Mouse (Mus musculus): Measurements from ENCODE around the gene Pdlim5.
"Not testable (repeated sequence)": the region's sequence is repeated elsewhere in the genome, so short reads cannot be mapped to it uniquely, and the experiment has no call there.

Gene Pdlim5

GRCm38 (mm10) chr3:142395520-142396193 is at the start of gene Pdlim5:
Gene Pdlim5, minus strand, starts transcription at chr3:142395696.
- DNase-seq (ENCODE audit: extremely low spot score): peak; percentile 98

DNA sequence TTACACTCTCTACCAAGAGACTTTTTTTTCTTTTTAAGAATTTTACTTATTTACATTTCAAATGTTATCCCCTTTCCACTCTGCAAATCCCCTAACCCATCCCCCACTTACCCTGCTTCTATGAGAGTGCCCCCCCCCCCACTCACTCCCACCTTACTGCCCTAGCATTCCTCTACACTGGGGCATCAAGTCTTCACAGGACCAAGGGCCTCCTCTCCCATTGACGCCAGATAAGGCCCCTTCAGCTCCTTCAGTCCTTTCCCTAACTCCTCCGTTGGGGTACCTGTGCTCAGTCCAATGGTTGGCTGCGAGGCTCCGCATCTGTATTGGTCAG is 48.2 kb upstream of the Pdlim5 start:
- no peak for DNase-seq (ENCODE audit: extremely low spot score)

- DNase-seq (ENCODE audit: extremely low spot score): peak; percentile 77
These were observed 47.7 kb upstream of the Pdlim5 start for GRCm38 (mm10) chr3:142443006-142443709.

DNA sequence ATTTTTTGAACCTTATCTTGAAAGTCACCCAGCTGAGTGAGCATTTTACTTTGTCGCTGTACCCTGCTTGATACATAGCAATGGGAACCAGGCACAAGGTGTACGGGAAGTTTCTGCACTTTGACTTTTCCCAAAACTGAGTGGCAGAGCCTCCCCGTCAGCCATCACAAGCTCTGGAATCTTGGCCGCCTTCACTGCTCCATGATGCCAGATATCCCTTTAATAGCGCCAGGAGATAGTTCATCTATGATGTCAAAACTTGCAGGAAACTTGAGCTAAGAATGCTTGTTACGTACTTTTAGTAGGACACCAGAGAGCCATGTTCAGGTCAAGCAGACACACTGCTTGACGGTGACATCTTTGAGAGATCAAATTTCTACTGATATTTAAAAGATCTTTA is 46.7 kb upstream of the Pdlim5 start:
- no peak for DNase-seq (ENCODE audit: extremely low spot score)

DNA sequence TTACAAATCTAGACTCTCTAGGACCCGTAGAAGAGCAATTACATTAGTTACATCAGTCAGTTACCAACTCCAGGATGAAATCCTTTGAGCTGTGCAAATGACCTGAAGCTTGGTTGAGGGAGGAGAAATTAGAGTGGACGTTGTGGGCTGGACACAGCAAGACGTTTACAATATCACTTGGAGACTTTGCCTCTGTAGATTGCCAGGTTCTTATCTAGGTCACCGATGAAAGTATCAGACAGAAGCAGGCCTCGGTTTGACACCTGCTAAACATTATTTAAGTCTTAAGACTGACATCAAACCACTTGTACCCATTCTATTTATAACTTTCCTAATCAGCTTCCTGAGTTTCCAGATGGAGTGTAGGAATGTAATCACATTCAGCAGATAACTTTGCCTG is 45.6 kb upstream of the Pdlim5 start:
- DNase-seq (ENCODE audit: extremely low spot score): no peak

- DNase-seq (ENCODE audit: extremely low spot score): no peak
These were observed 44.7 kb upstream of the Pdlim5 start for GRCm38 (mm10) chr3:142440191-142440590.

DNA sequence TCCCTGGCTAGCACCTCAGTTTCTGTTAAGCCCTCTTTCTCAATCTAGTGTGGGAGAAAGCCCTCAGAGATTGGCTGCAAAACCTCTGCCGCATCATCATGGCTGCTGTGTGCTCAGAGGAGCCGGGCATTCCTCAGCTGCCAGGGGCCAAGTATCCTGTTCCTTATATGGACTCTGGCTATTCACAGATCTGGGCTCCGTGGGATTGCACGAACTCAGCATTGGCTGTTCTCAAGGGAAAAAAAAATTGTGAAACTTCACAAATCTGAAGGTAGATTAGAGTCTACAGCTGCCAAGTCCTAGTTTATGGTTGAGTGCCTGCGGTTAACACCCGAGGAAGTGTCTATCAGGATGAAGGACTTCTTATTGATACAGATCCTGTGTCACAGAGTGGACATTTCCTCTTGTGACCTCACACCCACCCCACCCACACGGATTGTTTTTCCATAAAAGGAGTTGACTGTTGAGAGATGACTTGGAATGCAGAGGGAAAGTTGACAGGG is 44.1 kb upstream of the Pdlim5 start:
- peak; percentile 43 for DNase-seq (ENCODE audit: extremely low spot score)

- not testable (repeated sequence) for DNase-seq (ENCODE audit: extremely low spot score)
These were observed 43.1 kb upstream of the Pdlim5 start for GRCm38 (mm10) chr3:142438630-142439029.

- DNase-seq (ENCODE audit: extremely low spot score): no peak
These were observed 41.3 kb upstream of the Pdlim5 start for GRCm38 (mm10) chr3:142436824-142437223.

DNA sequence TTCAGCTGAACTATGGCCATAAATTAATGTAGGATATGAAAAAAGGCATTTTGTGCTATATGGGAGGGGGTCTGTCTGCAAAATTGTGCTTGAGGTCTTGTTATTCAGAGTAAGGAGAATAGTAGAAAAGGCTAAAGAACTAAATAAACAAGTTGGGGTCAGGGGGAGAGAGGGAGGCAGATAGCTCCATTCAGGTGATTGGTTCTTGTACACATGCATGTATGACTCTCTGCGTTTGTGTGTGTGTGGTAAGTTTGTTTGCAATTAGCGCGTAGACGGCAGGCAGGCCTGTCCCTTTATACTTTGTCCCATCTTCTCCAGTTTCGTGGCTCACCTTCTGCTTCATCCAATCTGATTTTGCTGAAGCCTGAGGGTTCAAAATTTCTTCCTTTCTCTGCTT is 40.7 kb upstream of the Pdlim5 start:
- no peak for DNase-seq (ENCODE audit: extremely low spot score)

DNA sequence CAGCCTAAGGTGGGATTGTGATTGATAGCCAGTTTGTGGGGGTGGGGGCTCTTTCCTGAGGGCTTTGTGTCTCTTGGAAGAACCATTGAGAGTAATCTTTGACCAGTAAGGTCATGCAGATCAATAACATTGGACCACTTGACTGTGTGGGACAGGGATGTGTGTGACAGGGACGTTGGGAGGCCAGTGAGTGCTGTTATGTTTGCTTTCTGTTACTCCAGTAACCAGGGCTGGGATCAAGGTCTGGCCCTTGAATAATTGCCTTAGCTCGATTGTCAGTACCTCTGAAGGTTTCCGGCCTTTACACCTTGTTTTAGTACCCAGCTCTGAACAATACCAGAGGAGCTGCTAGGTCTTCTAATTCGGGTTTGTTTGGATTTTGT is 39.3 kb upstream of the Pdlim5 start:
- DNase-seq (ENCODE audit: extremely low spot score): no peak

DNA sequence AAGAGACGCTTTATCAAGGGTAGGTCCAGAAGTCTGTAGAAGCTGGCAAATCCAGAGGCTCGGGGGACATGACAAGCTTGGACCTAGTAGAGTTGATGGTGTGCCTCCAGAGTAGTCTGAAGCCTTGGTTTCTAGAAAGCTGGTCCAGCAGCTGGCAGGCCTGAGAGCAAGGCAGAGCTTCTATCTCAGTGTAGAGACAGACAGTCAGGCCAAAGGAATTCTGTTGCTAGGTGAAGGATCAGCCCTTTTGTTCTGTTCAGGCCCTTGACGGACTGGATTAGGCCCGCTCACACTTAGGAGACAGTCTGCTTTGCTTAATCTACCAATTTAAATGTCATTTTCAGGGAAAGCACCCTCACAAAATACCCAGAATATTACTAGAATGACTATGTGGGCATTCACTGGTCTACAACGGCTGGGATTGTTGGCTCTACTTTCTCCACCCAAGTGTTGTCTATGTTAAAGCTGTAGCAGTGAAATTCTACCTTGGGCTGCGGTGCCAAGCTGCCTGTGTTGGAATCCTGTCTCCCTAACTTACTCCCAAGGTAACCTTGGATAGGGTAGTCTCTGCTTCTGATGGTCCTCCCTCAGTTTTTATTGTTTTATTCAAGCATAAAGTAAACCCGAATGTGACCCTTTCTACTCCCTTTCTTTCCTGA is 38.8 kb upstream of the Pdlim5 start:
- peak; percentile 46 for DNase-seq (ENCODE audit: extremely low spot score)

DNA sequence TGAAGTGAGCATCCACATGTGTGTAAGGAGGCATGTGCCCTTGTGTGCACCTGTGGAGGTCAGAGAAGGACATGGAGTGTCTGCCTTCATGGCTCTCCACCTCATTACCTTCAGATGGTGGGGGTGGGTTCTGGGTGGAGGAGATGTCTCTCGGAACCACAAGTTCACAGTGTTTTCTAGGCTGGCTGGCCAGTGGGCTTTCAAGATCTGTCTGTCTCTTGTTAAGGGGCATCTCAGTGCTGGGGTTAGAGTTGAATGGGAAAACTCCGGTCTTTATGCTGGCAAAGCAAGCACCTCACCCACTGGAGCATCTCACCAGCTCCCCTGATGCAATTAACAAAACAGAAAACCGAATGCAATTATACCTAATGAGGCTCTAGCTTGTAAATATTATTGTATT is 36.0 kb upstream of the Pdlim5 start:
- DNase-seq (ENCODE audit: extremely low spot score): no peak

DNA sequence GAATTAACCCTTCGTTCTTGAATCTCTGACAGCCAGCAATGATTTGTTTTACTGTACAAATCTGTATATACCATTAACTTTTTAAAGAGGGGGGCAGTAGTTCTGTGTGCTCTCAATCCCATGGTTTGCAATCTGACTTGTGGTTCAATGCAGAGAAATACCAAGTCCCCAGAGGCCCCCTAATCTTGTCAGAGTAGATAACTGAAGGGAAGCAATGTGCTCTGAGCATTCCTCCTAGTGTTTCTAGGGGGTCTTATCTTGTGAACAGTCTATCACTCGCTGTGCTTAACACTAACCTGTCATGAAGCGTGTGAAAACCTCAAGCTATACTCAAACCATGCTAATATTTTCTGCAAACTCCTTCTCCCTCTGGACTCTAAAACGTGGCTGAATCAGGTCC is 34.6 kb upstream of the Pdlim5 start:
- DNase-seq (ENCODE audit: extremely low spot score): no peak

DNA sequence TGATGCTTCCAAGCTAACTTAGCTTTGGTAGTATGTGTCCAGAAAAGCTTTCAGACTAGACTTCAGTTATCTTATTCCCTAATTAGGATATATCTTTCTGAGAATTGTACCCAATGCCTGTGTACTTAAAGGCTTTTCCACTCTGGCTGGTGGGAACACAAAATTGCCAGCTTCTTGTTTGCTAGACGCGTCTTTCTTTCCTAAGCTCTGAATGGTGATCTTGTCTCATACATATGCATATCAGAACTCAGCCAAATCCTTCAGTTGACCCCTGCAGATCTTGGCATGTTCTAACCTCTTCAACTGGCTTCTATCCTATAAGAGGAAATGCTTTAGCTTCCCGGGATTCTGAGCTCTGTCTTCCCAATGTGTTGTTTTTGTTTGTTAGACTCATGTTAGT is 31.3 kb upstream of the Pdlim5 start:
- no peak for DNase-seq (ENCODE audit: extremely low spot score)

- no peak for DNase-seq (ENCODE audit: extremely low spot score)
These were observed 28.6 kb upstream of the Pdlim5 start for GRCm38 (mm10) chr3:142424134-142424533.

GRCm38 (mm10) chr3:142423501-142423917 is 28.0 kb upstream of the Pdlim5 start:
- no peak for DNase-seq (ENCODE audit: extremely low spot score)

GRCm38 (mm10) chr3:142422229-142422628 is 26.7 kb upstream of the Pdlim5 start:
- DNase-seq (ENCODE audit: extremely low spot score): no peak

GRCm38 (mm10) chr3:142421470-142421869 is 26.0 kb upstream of the Pdlim5 start:
- no peak for DNase-seq (ENCODE audit: extremely low spot score)

DNA sequence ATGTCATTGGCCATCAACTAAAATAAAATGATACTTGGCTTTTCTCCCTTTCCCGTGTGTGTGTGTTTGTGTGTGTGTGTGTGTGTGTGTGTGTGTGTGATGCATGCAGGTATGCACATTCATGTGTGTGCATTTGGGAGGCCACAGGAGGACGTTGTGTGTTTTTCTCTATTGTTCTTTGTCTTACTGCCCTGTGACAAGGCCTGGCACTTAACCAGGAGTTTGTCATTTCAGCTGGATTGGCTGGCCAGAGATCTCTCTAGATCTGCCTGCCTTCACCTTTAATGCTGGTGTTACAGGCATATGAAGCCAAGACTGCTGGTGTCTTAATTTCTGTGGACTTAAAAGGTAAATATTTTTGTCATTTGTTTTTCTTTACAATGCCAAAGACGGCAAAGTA is 22.5 kb upstream of the Pdlim5 start:
- DNase-seq (ENCODE audit: extremely low spot score): no peak

GRCm38 (mm10) chr3:142413345-142413885 is 17.9 kb upstream of the Pdlim5 start:
- DNase-seq (ENCODE audit: extremely low spot score): no peak

GRCm38 (mm10) chr3:142410930-142411329 is 15.4 kb upstream of the Pdlim5 start:
- no peak for DNase-seq (ENCODE audit: extremely low spot score)
